Comparison of ENCODE assay signal across 9 mouse cellular contexts in the genomic region with DNA sequence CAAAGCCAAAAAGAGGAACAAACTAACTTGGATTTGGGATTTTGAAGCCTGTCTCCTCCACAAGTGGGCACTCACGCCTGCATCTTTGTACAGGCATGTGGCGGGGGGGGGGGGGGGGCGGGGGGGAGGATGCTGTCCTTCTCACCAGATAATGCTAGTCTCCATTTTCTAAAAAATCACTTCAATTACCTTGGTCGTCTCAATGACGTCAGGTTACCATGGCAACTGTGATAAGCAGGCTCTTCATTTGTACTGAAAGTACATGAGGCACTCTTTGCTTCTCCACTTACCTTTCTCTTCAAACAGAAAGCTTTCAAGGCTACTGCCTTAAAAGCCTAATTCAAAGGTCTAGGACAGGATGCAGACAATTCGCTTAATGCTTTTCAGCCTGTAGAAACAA. TPM values are rescaled to one million over a fixed set of nuclear protein-coding genes. Genes with fewer than 3 reads are reported as not detected.
DNase-seq lines count a peak whose midpoint lies in the region; ATAC-seq and TF ChIP-seq lines count a peak whose summit lies in the region.
"Had no signal": no experiment of that assay in that cellular context is flagged by ENCODE, and none has a peak within 500 bp of the region (broad histone marks: within the 10 kb centered on the region; RNA-seq: fewer than 3 reads in every experiment).

No protein-coding gene starts in this region.

- H3K27ac ChIP-seq in midbrain, postnatal 0 days (ENCODE audit: low read depth, low read length): peak overlapping the region; percentile 39; the same call in 1 of the 2 replicates
- no peak overlapping the region for H3K27ac ChIP-seq in gastrocnemius, adult 2 months
- H3K27ac ChIP-seq: neural tube, embryonic 13.5 days had no signal

- no peaks in the 10 kb centered on the region for H3K9me3 ChIP-seq in midbrain, postnatal 0 days (ENCODE audit: low read length)
- H3K9me3 ChIP-seq: neural tube, embryonic 13.5 days had no signal

- H3K4me1 ChIP-seq in midbrain, postnatal 0 days (ENCODE audit: insufficient read depth, low read length): no peaks in the 10 kb centered on the region
- H3K4me1 ChIP-seq: neural tube, embryonic 13.5 days had no signal

- 37% methylated on average over 4 of the region's 6 CpGs for WGBS in midbrain, postnatal 0 days

- peak; percentile 1 for DNase-seq in cerebellum, adult 11 months
- no peak for DNase-seq in cerebellum, postnatal 4 days (ENCODE audit: low spot score in 2 of 2)
- DNase-seq in adrenal gland, postnatal 10 days: peak; percentile 44
- peak; percentile 42 for DNase-seq in induced T-regulatory cell, adult 2 months (ENCODE audit: low read depth)
- DNase-seq in midbrain, postnatal 0 days (ENCODE audit: low spot score): peak; percentile 72
- DNase-seq in urinary bladder, adult 2 months (ENCODE audit: low spot score): no peak
- DNase-seq in kidney, postnatal 14 days: no peak
- DNase-seq in gastrocnemius, adult 2 months: no peak

- H3K4me3 ChIP-seq in midbrain, postnatal 0 days (ENCODE audit: low read depth, low read length): no peak overlapping the region
- H3K4me3 ChIP-seq in gastrocnemius, adult 2 months: no peak overlapping the region
- H3K4me3 ChIP-seq: neural tube, embryonic 13.5 days had no signal

- no peak overlapping the region for H3K4me2 ChIP-seq in midbrain, postnatal 0 days (ENCODE audit: low read depth, low read length, poor library complexity, severe bottlenecking)
- H3K4me2 ChIP-seq: neural tube, embryonic 13.5 days had no signal

- peak; percentile 46 for TF ChIP-seq CTCF in midbrain, postnatal 0 days (IDR thresholded peaks at IDR 0.05)
- no peak for TF ChIP-seq CTCF in gastrocnemius, adult 2 months (IDR thresholded peaks at IDR 0.05)

- H3K27me3 ChIP-seq in midbrain, postnatal 0 days (ENCODE audit: insufficient read depth, low read length): no peaks in the 10 kb centered on the region
- H3K27me3 ChIP-seq: neural tube, embryonic 13.5 days had no signal

- intact Hi-C loops in gastrocnemius, adult 2 months (cut with DNase I): no loop called here

- H3K9ac ChIP-seq in midbrain, postnatal 0 days (replicated peaks; ENCODE audit: low read length, poor library complexity, severe bottlenecking): no peak overlapping the region
- H3K9ac ChIP-seq: neural tube, embryonic 13.5 days had no signal

- peak; percentile 69 for ATAC-seq in midbrain, postnatal 0 days (ENCODE audit: low FRiP score)

- H3K36me3 ChIP-seq in midbrain, postnatal 0 days (ENCODE audit: insufficient read depth, low read length): no peaks in the 10 kb centered on the region
- H3K36me3 ChIP-seq: neural tube, embryonic 13.5 days had no signal

RNA-seq across cellular contexts. Expression of a gene that starts 49.1 kb away (rescaled TPM):
- total RNA-seq in adrenal gland, postnatal 10 days (2021): 10 to 100 TPM; 22.3 to 30.4 TPM
- 34.6 and 39.3 TPM in 2 replicates for total RNA-seq in midbrain, postnatal 0 days (2014; rRNA removed)
- polyA plus RNA-seq in midbrain, postnatal 0 days (2015; fragmentation: Nextera tagmentation; extraction: Ambion mirVana): 101 and 109 TPM in 2 replicates
- 20.7 and 25.5 TPM in 2 replicates for polyA plus RNA-seq in urinary bladder, adult 2 months (2012; rRNA removed)
- total RNA-seq in gastrocnemius, adult 2 months (2021): 1 to 10 TPM in 1 of 2 experiments, not detected in 1; 1.3 TPM

Comparison
In these comparisons a context has a peak if more than half of its experiments do, and no peak if none do; other contexts are left out.
1. DNase-seq: peak in cerebellum, adult 11 months (single experiment), adrenal gland, postnatal 10 days (single experiment), induced T-regulatory cell, adult 2 months (single experiment) and midbrain, postnatal 0 days (single experiment); none in cerebellum, postnatal 4 days (0 of 2), urinary bladder, adult 2 months (single experiment), kidney, postnatal 14 days (single experiment) and gastrocnemius, adult 2 months (single experiment).
2. RNA of a gene that starts 49.1 kb away (total RNA-seq): 34.6 to 39.3 TPM in midbrain, postnatal 0 days and 22.3 to 30.4 TPM in adrenal gland, postnatal 10 days; 1.3 TPM in gastrocnemius, adult 2 months; every median in the first group is over 10 times any median in the second.